Mouse (Mus musculus) cerebellum, adult 2 months (tissue): ENCODE results near the gene Lsm7. TPM values are rescaled to one million over a fixed set of nuclear protein-coding genes. Genes with fewer than 3 reads are reported as not detected.

Experiments used
- DNase-seq, 2 experiments: peaks; one replicate each; pipeline ENCODE4 v3.0.0; 2021
- H3K27ac ChIP-seq: fragments of 200-500 bp; 2 replicates; pipeline ENCODE4 v1.5.1; 2012; ENCODE audit warnings: low read length, control low read depth, inconsistent platforms; ENCODE audit not compliant: insufficient read depth
- H3K27me3 ChIP-seq: fragments of 200-500 bp; 2 replicates; pipeline ENCODE4 v1.6.1; 2012; ENCODE audit warnings: inconsistent platforms, mild to moderate bottlenecking, low read length, moderate library complexity; ENCODE audit not compliant: control insufficient read depth, insufficient read depth
- H3K4me1 ChIP-seq: fragments of 200-500 bp; 2 replicates; pipeline ENCODE4 v1.6.1; 2011; ENCODE audit warnings: low read length; ENCODE audit not compliant: control insufficient read depth, insufficient read depth
- H3K4me3 ChIP-seq: fragments of 200-500 bp; replicated peaks from 2 replicates; pipeline ENCODE3; 2011; ENCODE audit warnings: mild to moderate bottlenecking, low read depth, low read length, control low read depth; ENCODE audit not compliant: insufficient read depth
- CTCF ChIP-seq: fragments of 200-500 bp; IDR thresholded peaks from 2 replicates; pipeline ENCODE4 v1.5.1; 2011; ENCODE audit warnings: low read depth, mild to moderate bottlenecking, control low read depth, low read length, moderate library complexity, borderline replicate concordance; ENCODE audit not compliant: insufficient read depth
- POLR2A ChIP-seq: fragments of 200-500 bp; IDR thresholded peaks from 2 replicates; pipeline ENCODE4 v1.6.1; 2011; ENCODE audit warnings: low read length, control low read depth, borderline replicate concordance; ENCODE audit not compliant: insufficient read depth
- WGBS: fragments of 180-500 bp; shearing (Covaris S2); methylation state at CpG from one replicate; pipeline ENCODE4 v1.1.7; 2018; 5-methylcytosine and 5-hydroxymethylcytosine counted together
- polyA plus RNA-seq: library from polyadenylated mRNA; depleted of rRNA; stranded (reverse); fragments of >200 nt; gene quantifications from 2 replicates; pipeline ENCODE4 v1.2.3, GENCODE M21; 2012

The Lsm7 gene
- polyA plus RNA-seq, 1 experiment, result 215 TPM

DNA sequence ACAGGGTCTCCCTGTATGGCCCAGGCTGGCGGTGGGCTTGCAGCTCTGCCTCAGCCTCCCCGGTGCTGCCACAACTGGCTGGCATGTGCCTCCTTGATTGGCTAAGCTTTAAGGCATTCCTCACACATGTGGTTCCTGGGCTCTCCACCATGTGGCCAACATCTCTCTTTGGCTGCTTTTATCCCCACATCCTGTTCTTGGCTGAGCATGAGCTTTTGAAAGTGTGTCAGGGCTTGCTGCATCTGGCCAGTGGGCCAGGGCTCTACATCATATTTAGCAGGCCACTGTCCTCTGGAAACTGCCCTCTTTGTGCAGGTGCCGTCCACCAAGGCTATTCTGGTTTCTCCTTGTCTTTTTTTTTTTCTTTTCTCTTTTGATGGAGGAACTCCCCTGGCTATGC lies 1.3 kb upstream of the Lsm7 start:
- Histone ChIP-seq H3K4me1 (peaks cover 27% of the 10 kb centered on the region), H3K27ac (no peak overlapping the region), H3K4me3 (peak overlapping the region; percentile 95), H3K27me3 (no peaks in the 10 kb centered on the region)
- DNase-seq, result no peak
- TF ChIP-seq POLR2A, result no peak
- TF ChIP-seq CTCF, result no peak
- WGBS, result 25% methylated on average over 3 of the region's 3 CpGs

- peaks cover 27% of the 10 kb centered on the region for H3K4me1 ChIP-seq
- TF ChIP-seq CTCF, result no peak
- no peak for TF ChIP-seq POLR2A
- no peaks in the 10 kb centered on the region for H3K27me3 ChIP-seq
- peak overlapping the region; percentile 31 for H3K27ac ChIP-seq
- peak overlapping the region; percentile 95 for H3K4me3 ChIP-seq
- DNase-seq, result peak; percentile 76 to 81
- WGBS, result 2% methylated on average over 11 of the region's 11 CpGs
Measured at GRCm38 (mm10) chr10:80855749-80856073, 702 bp upstream of the Lsm7 start.

DNA sequence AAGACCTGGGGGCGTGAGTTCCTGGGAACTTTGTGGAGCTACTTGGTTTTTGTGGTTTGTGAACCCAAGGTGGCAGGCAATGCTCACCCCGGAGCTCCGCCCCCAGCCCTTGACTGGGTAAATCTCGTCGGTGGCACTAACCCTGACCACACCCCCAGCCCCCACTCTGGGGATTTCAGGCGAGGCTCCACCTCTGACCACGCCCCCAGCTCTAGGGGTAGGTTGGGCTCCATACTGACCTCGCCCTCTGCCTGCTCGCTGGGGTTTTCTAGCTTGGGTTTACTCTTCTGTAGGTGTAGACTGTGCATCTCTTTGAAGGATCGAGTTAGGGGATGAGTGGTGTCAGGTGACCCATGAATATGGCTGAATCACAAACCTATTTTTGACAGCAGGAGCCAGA lies 6.4 kb downstream of the Lsm7 start:
- Histone ChIP-seq H3K4me3 (no peak overlapping the region), H3K27ac (no peak overlapping the region), H3K4me1 (peaks cover 14% of the 10 kb centered on the region), H3K27me3 (no peaks in the 10 kb centered on the region)
- no peak for TF ChIP-seq CTCF
- TF ChIP-seq POLR2A, result no peak
- DNase-seq, result no peak
- WGBS, result 23% methylated on average over 10 of the region's 10 CpGs

- TF ChIP-seq POLR2A (no peak), CTCF (no peak)
- H3K4me1 ChIP-seq, result peaks cover 27% of the 10 kb centered on the region
- H3K27me3 ChIP-seq, result no peaks in the 10 kb centered on the region
- 60% methylated on average over 12 of the region's 12 CpGs for WGBS
- no peak overlapping the region for H3K4me3 ChIP-seq
- no peak overlapping the region for H3K27ac ChIP-seq
- DNase-seq, result no peak
Measured at GRCm38 (mm10) chr10:80845732-80846131, 9.3 kb downstream of the Lsm7 start.

GRCm38 (mm10) chr10:80845055-80845693 lies 9.8 kb downstream of the Lsm7 start:
- WGBS, result 13% methylated on average over 8 of the region's 8 CpGs
- H3K4me1 ChIP-seq, result peaks cover 33% of the 10 kb centered on the region
- no peak overlapping the region for H3K27ac ChIP-seq
- no peaks in the 10 kb centered on the region for H3K27me3 ChIP-seq
- TF ChIP-seq POLR2A (no peak), CTCF (no peak)
- H3K4me3 ChIP-seq, result no peak overlapping the region
- no peak for DNase-seq

DNA sequence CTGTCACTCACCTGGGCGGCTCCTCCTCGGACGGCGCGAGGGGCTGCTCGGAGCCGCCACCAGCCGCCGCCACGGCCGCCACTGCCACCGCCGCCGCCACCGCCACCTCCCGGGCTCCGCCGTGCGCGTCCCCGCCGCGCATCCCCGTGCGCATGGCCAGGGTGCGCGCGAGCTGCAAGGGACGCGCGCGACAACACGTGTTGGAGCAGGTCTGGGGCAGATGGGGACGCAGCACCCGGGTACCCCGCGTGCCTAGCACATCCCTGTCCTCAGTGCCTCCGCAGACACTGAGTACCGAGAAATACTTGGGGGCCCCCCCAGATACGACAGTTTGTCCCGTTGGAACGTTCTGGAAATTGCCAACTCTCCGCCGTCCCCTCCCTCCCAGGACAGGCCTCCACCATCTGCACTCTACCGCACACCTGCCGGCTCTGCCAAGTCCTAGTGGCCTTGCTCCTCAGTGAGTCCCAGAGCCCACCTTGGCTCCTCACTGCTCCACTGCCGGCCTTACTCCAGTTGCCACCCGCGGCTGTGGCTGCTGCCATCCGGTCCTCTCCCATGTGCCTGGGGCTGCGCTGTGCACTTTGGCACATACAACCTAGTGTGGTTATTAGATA lies 11.0 kb downstream of the Lsm7 start, which contains the start of gene Lingo3:
Gene Lingo3, minus strand, starts transcription at position 109 of the 617 bp plus-strand sequence.
- peak; percentile 80 to 84 for DNase-seq
- TF ChIP-seq POLR2A (peak; percentile 63; the same call in 1 of the 2 replicates), CTCF (no peak)
- no peaks in the 10 kb centered on the region for H3K27me3 ChIP-seq
- peak within 1 kb of the TSS; percentile 48 for H3K27ac ChIP-seq
- H3K4me1 ChIP-seq, result peaks cover 40% of the 10 kb centered on the region
- 2% methylated on average over 39 of the region's 51 CpGs for WGBS
- peak within 1 kb of the TSS; percentile 75 for H3K4me3 ChIP-seq

GRCm38 (mm10) chr10:80843087-80843930 lies 11.7 kb downstream of the Lsm7 start:
- peak overlapping the region; percentile 75 for H3K4me3 ChIP-seq
- peaks cover 45% of the 10 kb centered on the region for H3K4me1 ChIP-seq
- WGBS, result 3% methylated on average over 32 of the region's 32 CpGs
- TF ChIP-seq CTCF (no peak), POLR2A (no peak)
- peak in 1 of 2 experiments; percentile 49 for DNase-seq
- peak overlapping the region; percentile 48 for H3K27ac ChIP-seq
- H3K27me3 ChIP-seq, result no peaks in the 10 kb centered on the region
